Mouse (Mus musculus) limb, embryonic 12.5 days (tissue): ENCODE results near the gene Mob2. TPM values are rescaled to one million over a fixed set of nuclear protein-coding genes. Genes with fewer than 3 reads are reported as not detected.

ENCODE experiments used
- ATAC-seq: fragments of 200-750 bp; cut with Nextera tagmentation; 2 replicates; pipeline ENCODE4 v1.8.0; 2017; ENCODE audit warnings: low read depth, moderate TSS enrichment; ENCODE audit not compliant: insufficient number of reproducible peaks, insufficient read depth, low FRiP score, low TSS enrichment
- H3K27ac ChIP-seq: fragments of 300-500 bp; sonication (generic); 2 replicates; pipeline ENCODE4 v1.5.1; 2016; ENCODE audit warnings: mild to moderate bottlenecking, moderate library complexity
- H3K27me3 ChIP-seq: fragments of 300-500 bp; sonication (generic); 2 replicates; pipeline ENCODE4 v1.6.1; 2016; ENCODE audit warnings: mild to moderate bottlenecking, moderate library complexity
- H3K36me3 ChIP-seq: fragments of 300-500 bp; sonication (generic); 2 replicates; pipeline ENCODE4 v1.6.1; 2016; ENCODE audit warnings: mild to moderate bottlenecking, moderate library complexity
- H3K4me1 ChIP-seq: fragments of 300-500 bp; sonication (generic); replicated peaks from 2 replicates; pipeline ENCODE4 v1.6.1; 2016
- H3K4me2 ChIP-seq: fragments of 300-500 bp; sonication (generic); 2 replicates; pipeline ENCODE4 v1.6.1; 2016; ENCODE audit warnings: mild to moderate bottlenecking, moderate library complexity
- H3K4me3 ChIP-seq: fragments of 300-500 bp; sonication (generic); replicated peaks from 2 replicates; pipeline ENCODE4 v1.5.1; 2016; ENCODE audit warnings: mild to moderate bottlenecking
- H3K9ac ChIP-seq: fragments of 300-500 bp; sonication (generic); replicated peaks from 2 replicates; pipeline ENCODE4 v1.6.1; 2016; ENCODE audit warnings: mild to moderate bottlenecking, moderate library complexity
- H3K9me3 ChIP-seq: fragments of 300-500 bp; sonication (generic); 2 replicates; pipeline ENCODE4 v1.6.1; 2016; ENCODE audit warnings: mild to moderate bottlenecking, moderate library complexity
- WGBS: fragments of 180-500 bp; shearing (Covaris S2); methylation state at CpG from one replicate; pipeline ENCODE4 v1.1.7; 2016; 5-methylcytosine and 5-hydroxymethylcytosine counted together
- polyA plus RNA-seq: library from polyadenylated mRNA; unstranded; fragments of >200 nt; fragmentation: Nextera tagmentation; extraction: Ambion mirVana; gene quantifications from 2 replicates; pipeline ENCODE4 v1.2.1, GENCODE M21; 2016

Gene Mob2
- polyA plus RNA-seq, 1 experiment from 2014 or later: 62.2 TPM

GRCm38 (mm10) chr7:142050536-142050935, 10.3 kb downstream of the Mob2 start:
- Histone ChIP-seq H3K4me3 (no peak overlapping the region), H3K27me3 (no peaks in the 10 kb centered on the region), H3K36me3 (peaks cover 31% of the 10 kb centered on the region)

GRCm38 (mm10) chr7:142045932-142046331, 14.9 kb downstream of the Mob2 start:
- Histone ChIP-seq H3K4me3 (no peak overlapping the region), H3K27me3 (no peaks in the 10 kb centered on the region), H3K27ac (no peak overlapping the region), H3K4me1 (no peaks in the 10 kb centered on the region), H3K36me3 (peaks cover 17% of the 10 kb centered on the region), H3K9me3 (no peaks in the 10 kb centered on the region), H3K9ac (no peak overlapping the region), H3K4me2 (no peak overlapping the region)
- 44% methylated on average over 1 of the region's 1 CpGs for WGBS
- no peak for ATAC-seq

More at GRCm38 (mm10) chr7:142050536-142050935, 10.3 kb downstream of the Mob2 start:
- Histone ChIP-seq H3K9me3 (no peaks in the 10 kb centered on the region), H3K4me2 (no peak overlapping the region), H3K27ac (no peak overlapping the region), H3K9ac (no peak overlapping the region), H3K4me1 (no peaks in the 10 kb centered on the region)
- no peak for ATAC-seq

GRCm38 (mm10) chr7:142045344-142045743, 15.5 kb downstream of the Mob2 start:
- 56% methylated on average over 2 of the region's 2 CpGs for WGBS
- no peaks in the 10 kb centered on the region for H3K9me3 ChIP-seq

GRCm38 (mm10) chr7:142040756-142041155, 20.1 kb downstream of the Mob2 start:
- no peaks in the 10 kb centered on the region for H3K36me3 ChIP-seq
- H3K9me3 ChIP-seq: no peaks in the 10 kb centered on the region
- peaks cover 1% of the 10 kb centered on the region; the same call in 1 of the 2 replicates for H3K4me1 ChIP-seq
- no peak overlapping the region for H3K9ac ChIP-seq
- H3K4me3 ChIP-seq: no peak overlapping the region
- no peak overlapping the region for H3K4me2 ChIP-seq
- no peaks in the 10 kb centered on the region for H3K27me3 ChIP-seq
- 89% methylated on average over 3 of the region's 3 CpGs for WGBS
- ATAC-seq: no peak
- no peak overlapping the region for H3K27ac ChIP-seq

More at GRCm38 (mm10) chr7:142045344-142045743, 15.5 kb downstream of the Mob2 start:
- no peak for ATAC-seq
- Histone ChIP-seq H3K9ac (no peak overlapping the region), H3K4me3 (no peak overlapping the region), H3K4me2 (no peak overlapping the region), H3K4me1 (no peaks in the 10 kb centered on the region), H3K27me3 (no peaks in the 10 kb centered on the region), H3K27ac (no peak overlapping the region), H3K36me3 (peaks cover 17% of the 10 kb centered on the region)

GRCm38 (mm10) chr7:142037553-142038170, 23.2 kb downstream of the Mob2 start:
- Histone ChIP-seq H3K9ac (no peak overlapping the region), H3K4me1 (peaks cover 10% of the 10 kb centered on the region), H3K36me3 (no peaks in the 10 kb centered on the region), H3K4me3 (no peak overlapping the region), H3K9me3 (no peaks in the 10 kb centered on the region), H3K27ac (no peak overlapping the region), H3K4me2 (no peak overlapping the region), H3K27me3 (no peaks in the 10 kb centered on the region)
- ATAC-seq: peak; percentile 63; the same call in 1 of the 2 replicates
- 72% methylated on average over 4 of the region's 4 CpGs for WGBS

GRCm38 (mm10) chr7:142035048-142035811, 25.6 kb downstream of the Mob2 start:
- Histone ChIP-seq H3K9ac (no peak overlapping the region), H3K4me1 (peaks cover 10% of the 10 kb centered on the region), H3K4me2 (no peak overlapping the region), H3K27ac (no peak overlapping the region), H3K4me3 (no peak overlapping the region), H3K27me3 (no peaks in the 10 kb centered on the region), H3K9me3 (no peaks in the 10 kb centered on the region), H3K36me3 (no peaks in the 10 kb centered on the region)
- ATAC-seq: no peak
- 67% methylated on average over 2 of the region's 2 CpGs for WGBS

GRCm38 (mm10) chr7:142034198-142034597, 26.7 kb downstream of the Mob2 start:
- Histone ChIP-seq H3K9me3 (no peaks in the 10 kb centered on the region), H3K4me3 (no peak overlapping the region), H3K4me2 (no peak overlapping the region), H3K27ac (no peak overlapping the region), H3K4me1 (peaks cover 10% of the 10 kb centered on the region), H3K9ac (no peak overlapping the region), H3K36me3 (no peaks in the 10 kb centered on the region), H3K27me3 (no peaks in the 10 kb centered on the region)
- 77% methylated on average over 2 of the region's 2 CpGs for WGBS
- ATAC-seq: no peak

- H3K27ac ChIP-seq: no peak overlapping the region
- H3K4me2 ChIP-seq: no peak overlapping the region
- H3K36me3 ChIP-seq: no peaks in the 10 kb centered on the region
- H3K9me3 ChIP-seq: no peaks in the 10 kb centered on the region
- no peak overlapping the region for H3K9ac ChIP-seq
- no peak for ATAC-seq
- H3K27me3 ChIP-seq: no peaks in the 10 kb centered on the region
- H3K4me1 ChIP-seq: peaks cover 14% of the 10 kb centered on the region
- H3K4me3 ChIP-seq: no peak overlapping the region
These were observed 30.8 kb downstream of the Mob2 start for GRCm38 (mm10) chr7:142030073-142030472.

GRCm38 (mm10) chr7:142025926-142026325, 34.9 kb downstream of the Mob2 start:
- Histone ChIP-seq H3K4me2 (no peak overlapping the region), H3K36me3 (no peaks in the 10 kb centered on the region), H3K9me3 (no peaks in the 10 kb centered on the region), H3K27ac (no peak overlapping the region), H3K4me3 (no peak overlapping the region), H3K27me3 (no peaks in the 10 kb centered on the region), H3K9ac (no peak overlapping the region), H3K4me1 (peaks cover 13% of the 10 kb centered on the region)
- 64% methylated on average over 4 of the region's 4 CpGs for WGBS
- no peak for ATAC-seq

- Histone ChIP-seq H3K4me2 (no peak overlapping the region), H3K4me1 (peaks cover 16% of the 10 kb centered on the region), H3K9ac (no peak overlapping the region), H3K4me3 (no peak overlapping the region), H3K27ac (no peak overlapping the region), H3K36me3 (no peaks in the 10 kb centered on the region), H3K27me3 (no peaks in the 10 kb centered on the region), H3K9me3 (no peaks in the 10 kb centered on the region)
- 83% methylated on average over 2 of the region's 2 CpGs for WGBS
- ATAC-seq: no peak
These were observed 35.7 kb downstream of the Mob2 start for GRCm38 (mm10) chr7:142025196-142025595.

GRCm38 (mm10) chr7:142020827-142021226, 40.0 kb downstream of the Mob2 start:
- ATAC-seq: no peak
- 72% methylated on average over 3 of the region's 3 CpGs for WGBS
- Histone ChIP-seq H3K9ac (no peak overlapping the region), H3K4me3 (no peak overlapping the region), H3K4me1 (peaks cover 10% of the 10 kb centered on the region), H3K27ac (no peak overlapping the region), H3K27me3 (no peaks in the 10 kb centered on the region), H3K4me2 (no peak overlapping the region), H3K9me3 (no peaks in the 10 kb centered on the region), H3K36me3 (peaks cover 5% of the 10 kb centered on the region)
